Mouse (Mus musculus): ENCODE data around the gene Desi1. TPM values are rescaled to one million over a fixed set of nuclear protein-coding genes. Genes with fewer than 3 reads are reported as not detected.

Desi1 gene
- 35.7 and 38.8 TPM in 2 replicates for polyA plus RNA-seq (2016; fragmentation: Nextera tagmentation; extraction: Ambion mirVana)

GRCm38 (mm10) chr15:82033762-82034161 lies at the start of gene Desi1:
Gene Desi1 (minus strand): TSS chr15:82033862.
- 94% methylated on average over 4 of the region's 4 CpGs for WGBS
- Histone ChIP-seq H3K4me3 (no peak within 1 kb of the TSS), H3K27me3 (replicated peaks; ENCODE audit: low read depth, poor library complexity, severe bottlenecking) (no peaks in the 10 kb centered on the region), H3K9me3 (no peaks in the 10 kb centered on the region), H3K27ac (replicated peaks) (no peak within 1 kb of the TSS), H3K36me3 (replicated peaks) (peaks cover 97% of the 10 kb centered on the region), H3K4me1 (no peaks in the 10 kb centered on the region)
- no peak for DNase-seq (ENCODE audit: low spot score)

- Histone ChIP-seq H3K9me3 (no peaks in the 10 kb centered on the region), H3K4me1 (0 out of 2 replicates have a peak, but pooled peaks cover 4% of the 10 kb centered on the region), H3K27me3 (replicated peaks; ENCODE audit: low read depth, poor library complexity, severe bottlenecking) (peaks cover 4% of the 10 kb centered on the region; the same call in 1 of the 2 replicates), H3K27ac (replicated peaks) (no peak overlapping the region), H3K36me3 (replicated peaks) (no peaks in the 10 kb centered on the region), H3K4me3 (no peak overlapping the region)
- peak; percentile 51 for DNase-seq (ENCODE audit: low spot score)
- WGBS: 35% methylated on average over 7 of the region's 7 CpGs
These were observed 47.5 kb upstream of the Desi1 start for GRCm38 (mm10) chr15:82081161-82081560.

GRCm38 (mm10) chr15:82079883-82080282 lies 46.2 kb upstream of the Desi1 start:
- H3K4me3 ChIP-seq: no peak overlapping the region
- H3K36me3 ChIP-seq (replicated peaks): no peaks in the 10 kb centered on the region
- H3K9me3 ChIP-seq: no peaks in the 10 kb centered on the region
- H3K4me1 ChIP-seq: 0 out of 2 replicates have a peak, but pooled peaks cover 4% of the 10 kb centered on the region
- DNase-seq (ENCODE audit: low spot score): peak; percentile 27
- 53% methylated on average over 10 of the region's 10 CpGs for whole genome bisulfite sequencing
- H3K27me3 ChIP-seq (replicated peaks; ENCODE audit: low read depth, poor library complexity, severe bottlenecking): no peaks in the 10 kb centered on the region
- no peak overlapping the region for H3K27ac ChIP-seq (replicated peaks)

GRCm38 (mm10) chr15:82073490-82073889 lies 39.8 kb upstream of the Desi1 start:
- Histone ChIP-seq H3K4me3 (no peak overlapping the region), H3K36me3 (replicated peaks) (no peaks in the 10 kb centered on the region), H3K4me1 (peaks cover 6% of the 10 kb centered on the region; the same call in 1 of the 2 replicates), H3K27me3 (replicated peaks; ENCODE audit: low read depth, poor library complexity, severe bottlenecking) (peaks cover 38% of the 10 kb centered on the region), H3K9me3 (no peaks in the 10 kb centered on the region; the same call in 1 of the 2 replicates), H3K27ac (replicated peaks) (no peak overlapping the region)
- WGBS: 86% methylated on average over 7 of the region's 7 CpGs
- DNase-seq (ENCODE audit: low spot score): no peak

GRCm38 (mm10) chr15:82071816-82072469 lies 38.3 kb upstream of the Desi1 start:
- H3K9me3 ChIP-seq: no peaks in the 10 kb centered on the region; the same call in 1 of the 2 replicates
- H3K4me3 ChIP-seq: no peak overlapping the region
- no peak for DNase-seq (ENCODE audit: low spot score)
- no peaks in the 10 kb centered on the region for H3K36me3 ChIP-seq (replicated peaks)
- peaks cover 49% of the 10 kb centered on the region for H3K27me3 ChIP-seq (replicated peaks; ENCODE audit: low read depth, poor library complexity, severe bottlenecking)
- WGBS: 90% methylated on average over 26 of the region's 26 CpGs
- peaks cover 6% of the 10 kb centered on the region; the same call in 1 of the 2 replicates for H3K4me1 ChIP-seq
- H3K27ac ChIP-seq (replicated peaks): no peak overlapping the region

GRCm38 (mm10) chr15:82069898-82070297 lies 36.2 kb upstream of the Desi1 start, which contains the start of gene Mei1:
Gene Mei1 (plus strand): TSS chr15:82069996.
- Histone ChIP-seq H3K4me1 (peaks cover 9% of the 10 kb centered on the region), H3K27ac (replicated peaks) (no peak within 1 kb of the TSS), H3K4me3 (peak within 1 kb of the TSS; percentile 41), H3K9me3 (no peaks in the 10 kb centered on the region; the same call in 1 of the 2 replicates), H3K36me3 (replicated peaks) (no peaks in the 10 kb centered on the region), H3K27me3 (replicated peaks; ENCODE audit: low read depth, poor library complexity, severe bottlenecking) (peaks cover 64% of the 10 kb centered on the region)
- peak; percentile 30 for DNase-seq (ENCODE audit: low spot score)
- WGBS: 26% methylated on average over 40 of the region's 40 CpGs

- Histone ChIP-seq H3K36me3 (replicated peaks) (no peaks in the 10 kb centered on the region), H3K27me3 (replicated peaks; ENCODE audit: low read depth, poor library complexity, severe bottlenecking) (peaks cover 82% of the 10 kb centered on the region), H3K4me1 (peaks cover 21% of the 10 kb centered on the region), H3K4me3 (no peak overlapping the region), H3K27ac (replicated peaks) (no peak overlapping the region), H3K9me3 (no peaks in the 10 kb centered on the region; the same call in 1 of the 2 replicates)
- peak; percentile 77 for DNase-seq (ENCODE audit: low spot score)
- WGBS: 17% methylated on average over 7 of the region's 7 CpGs
These were observed 31.8 kb upstream of the Desi1 start for GRCm38 (mm10) chr15:82065511-82065910.

GRCm38 (mm10) chr15:82063909-82064308 lies 30.2 kb upstream of the Desi1 start:
- H3K27me3 ChIP-seq (replicated peaks; ENCODE audit: low read depth, poor library complexity, severe bottlenecking): peaks cover 66% of the 10 kb centered on the region
- peak; percentile 20 for DNase-seq (ENCODE audit: low spot score)
- H3K36me3 ChIP-seq (replicated peaks): no peaks in the 10 kb centered on the region
- H3K4me3 ChIP-seq: peak overlapping the region; percentile 19; the same call in 1 of the 2 replicates
- H3K27ac ChIP-seq (replicated peaks): no peak overlapping the region; the same call in 1 of the 2 replicates
- 52% methylated on average over 14 of the region's 14 CpGs for WGBS
- no peaks in the 10 kb centered on the region for H3K9me3 ChIP-seq
- H3K4me1 ChIP-seq: peaks cover 15% of the 10 kb centered on the region

GRCm38 (mm10) chr15:82058719-82059201 lies 25.1 kb upstream of the Desi1 start, which contains the start of gene 4930407I10Rik:
Gene 4930407I10Rik (plus strand): TSS chr15:82059151.
- H3K9me3 ChIP-seq: no peaks in the 10 kb centered on the region
- DNase-seq (ENCODE audit: low spot score): no peak
- H3K4me3 ChIP-seq: no peak within 1 kb of the TSS
- WGBS: 88% methylated on average over 1 of the region's 1 CpGs
- H3K27ac ChIP-seq (replicated peaks): no peak within 1 kb of the TSS
- H3K27me3 ChIP-seq (replicated peaks; ENCODE audit: low read depth, poor library complexity, severe bottlenecking): peaks cover 24% of the 10 kb centered on the region
- H3K4me1 ChIP-seq: peaks cover 5% of the 10 kb centered on the region
- H3K36me3 ChIP-seq (replicated peaks): no peaks in the 10 kb centered on the region

- Histone ChIP-seq H3K9me3 (no peaks in the 10 kb centered on the region), H3K4me3 (no peak overlapping the region), H3K4me1 (no peaks in the 10 kb centered on the region), H3K27me3 (replicated peaks; ENCODE audit: low read depth, poor library complexity, severe bottlenecking) (no peaks in the 10 kb centered on the region), H3K36me3 (replicated peaks) (no peaks in the 10 kb centered on the region), H3K27ac (replicated peaks) (no peak overlapping the region)
- 65% methylated on average over 5 of the region's 5 CpGs for WGBS
- DNase-seq (ENCODE audit: low spot score): no peak
These were observed 18.9 kb upstream of the Desi1 start for GRCm38 (mm10) chr15:82052544-82052943.

GRCm38 (mm10) chr15:82047080-82047883 lies 13.6 kb upstream of the Desi1 start, which contains the start of gene Snu13:
Gene Snu13 (minus strand): TSS chr15:82047598.
- H3K4me3 ChIP-seq: peak within 1 kb of the TSS; percentile 100
- H3K36me3 ChIP-seq (replicated peaks): peaks cover 24% of the 10 kb centered on the region
- no peaks in the 10 kb centered on the region for H3K27me3 ChIP-seq (replicated peaks; ENCODE audit: low read depth, poor library complexity, severe bottlenecking)
- peak within 1 kb of the TSS; percentile 96 for H3K27ac ChIP-seq (replicated peaks)
- WGBS: under 1% methylated on average over 74 of the region's 74 CpGs
- H3K9me3 ChIP-seq: no peaks in the 10 kb centered on the region
- peaks cover 14% of the 10 kb centered on the region for H3K4me1 ChIP-seq
- DNase-seq (ENCODE audit: low spot score): peak; percentile 92

- peak overlapping the region; percentile 100 for H3K4me3 ChIP-seq
- no peaks in the 10 kb centered on the region for H3K9me3 ChIP-seq
- H3K36me3 ChIP-seq (replicated peaks): peaks cover 27% of the 10 kb centered on the region
- peaks cover 14% of the 10 kb centered on the region for H3K4me1 ChIP-seq
- WGBS: 5% methylated on average over 26 of the region's 26 CpGs
- peak overlapping the region; percentile 96 for H3K27ac ChIP-seq (replicated peaks)
- no peaks in the 10 kb centered on the region for H3K27me3 ChIP-seq (replicated peaks; ENCODE audit: low read depth, poor library complexity, severe bottlenecking)
- peak; percentile 30 for DNase-seq (ENCODE audit: low spot score)
These were observed 12.7 kb upstream of the Desi1 start for GRCm38 (mm10) chr15:82046246-82046891.

Measured in embryonic facial prominence, embryonic 10.5 days (tissue).